Mouse (Mus musculus): ENCODE results near the gene Ikzf2.

GRCm38 (mm10) chr1:69498862-69499306, 188.2 kb downstream of the Ikzf2 start:
- TF ChIP-seq CTCF (IDR thresholded peaks at IDR 0.05; ENCODE audit: control insufficient read depth, insufficient read depth, insufficient replicate concordance, low read depth, low read length): no peak
- TF ChIP-seq POLR2A (IDR thresholded peaks at IDR 0.05; ENCODE audit: control insufficient read depth, low read depth, low read length): no peak
